Mouse (Mus musculus): ENCODE measurements around the gene 4930558K02Rik. TPM values are rescaled to one million over a fixed set of nuclear protein-coding genes. Genes with fewer than 3 reads are reported as not detected.

Gene 4930558K02Rik
- polyA plus RNA-seq, 1 experiment = not detected

- 58% methylated on average over 9 of the region's 9 CpGs for WGBS
- Histone ChIP-seq H3K36me3 (ENCODE audit: control insufficient read depth, insufficient read depth, low read length) (no peaks in the 10 kb centered on the region), H3K27ac (ENCODE audit: insufficient read depth, low read depth, low read length) (no peak overlapping the region), H3K4me1 (ENCODE audit: control insufficient read depth, insufficient read depth, insufficient read length, low read length) (peaks cover 3% of the 10 kb centered on the region; the same call in 1 of the 2 replicates), H3K4me3 (ENCODE audit: low read depth, low read length) (no peak overlapping the region), H3K27me3 (ENCODE audit: control insufficient read depth, insufficient read depth, low read length) (no peaks in the 10 kb centered on the region)
- TF ChIP-seq CTCF (IDR thresholded peaks at IDR 0.05; ENCODE audit: extremely low read depth, insufficient read length, insufficient replicate concordance, low read depth, low read length) (no peak), POLR2A (IDR thresholded peaks at IDR 0.05; ENCODE audit: low read depth, low read length) (no peak)
Measured at GRCm38 (mm10) chr1:161902692-161903452, 76.6 kb downstream of the 4930558K02Rik start.

GRCm38 (mm10) chr1:161900129-161900528 is 79.3 kb downstream of the 4930558K02Rik start:
- WGBS = 61% methylated on average over 2 of the region's 2 CpGs
- H3K4me3 ChIP-seq (ENCODE audit: low read depth, low read length) = no peak overlapping the region
- no peaks in the 10 kb centered on the region for H3K27me3 ChIP-seq (ENCODE audit: control insufficient read depth, insufficient read depth, low read length)
- no peak overlapping the region for H3K27ac ChIP-seq (ENCODE audit: insufficient read depth, low read depth, low read length)
- TF ChIP-seq CTCF (IDR thresholded peaks at IDR 0.05; ENCODE audit: extremely low read depth, insufficient read length, insufficient replicate concordance, low read depth, low read length) (no peak), POLR2A (IDR thresholded peaks at IDR 0.05; ENCODE audit: low read depth, low read length) (no peak)
- H3K4me1 ChIP-seq (ENCODE audit: control insufficient read depth, insufficient read depth, insufficient read length, low read length) = no peaks in the 10 kb centered on the region
- H3K36me3 ChIP-seq (ENCODE audit: control insufficient read depth, insufficient read depth, low read length) = no peaks in the 10 kb centered on the region

GRCm38 (mm10) chr1:161897235-161897634 is 82.2 kb downstream of the 4930558K02Rik start:
- Histone ChIP-seq H3K36me3 (ENCODE audit: control insufficient read depth, insufficient read depth, low read length) (no peaks in the 10 kb centered on the region), H3K27me3 (ENCODE audit: control insufficient read depth, insufficient read depth, low read length) (no peaks in the 10 kb centered on the region), H3K4me3 (ENCODE audit: low read depth, low read length) (no peak overlapping the region), H3K4me1 (ENCODE audit: control insufficient read depth, insufficient read depth, insufficient read length, low read length) (no peaks in the 10 kb centered on the region), H3K27ac (ENCODE audit: insufficient read depth, low read depth, low read length) (no peak overlapping the region)
- WGBS = 43% methylated on average over 8 of the region's 8 CpGs
- TF ChIP-seq CTCF (IDR thresholded peaks at IDR 0.05; ENCODE audit: extremely low read depth, insufficient read length, insufficient replicate concordance, low read depth, low read length) (no peak), POLR2A (IDR thresholded peaks at IDR 0.05; ENCODE audit: low read depth, low read length) (no peak)

DNA sequence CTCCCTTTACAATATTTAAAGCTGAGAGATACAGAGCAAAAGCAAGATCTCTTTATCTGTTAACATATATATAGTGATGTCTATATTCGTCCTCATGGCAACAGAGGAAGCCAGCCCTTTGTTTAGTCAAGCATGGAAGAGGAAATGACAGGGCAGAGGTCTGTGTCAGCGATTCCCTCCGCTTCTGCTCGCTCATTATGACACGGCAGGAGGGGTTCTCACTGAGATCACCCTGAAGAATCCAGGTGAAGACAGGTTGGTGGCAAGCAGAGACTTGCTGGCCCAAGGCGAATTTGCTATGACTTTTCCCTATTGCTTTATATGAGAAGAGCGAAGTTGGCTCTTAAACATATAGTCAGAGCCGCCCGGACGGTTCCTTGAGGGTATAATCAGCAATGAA is 83.3 kb downstream of the 4930558K02Rik start:
- WGBS = 61% methylated on average over 10 of the region's 10 CpGs
- Histone ChIP-seq H3K4me3 (ENCODE audit: low read depth, low read length) (no peak overlapping the region), H3K27me3 (ENCODE audit: control insufficient read depth, insufficient read depth, low read length) (no peaks in the 10 kb centered on the region), H3K4me1 (ENCODE audit: control insufficient read depth, insufficient read depth, insufficient read length, low read length) (no peaks in the 10 kb centered on the region), H3K27ac (ENCODE audit: insufficient read depth, low read depth, low read length) (no peak overlapping the region), H3K36me3 (ENCODE audit: control insufficient read depth, insufficient read depth, low read length) (no peaks in the 10 kb centered on the region)
- no peak for TF ChIP-seq CTCF (IDR thresholded peaks at IDR 0.05; ENCODE audit: extremely low read depth, insufficient read length, insufficient replicate concordance, low read depth, low read length)
- no peak for TF ChIP-seq POLR2A (IDR thresholded peaks at IDR 0.05; ENCODE audit: low read depth, low read length)

DNA sequence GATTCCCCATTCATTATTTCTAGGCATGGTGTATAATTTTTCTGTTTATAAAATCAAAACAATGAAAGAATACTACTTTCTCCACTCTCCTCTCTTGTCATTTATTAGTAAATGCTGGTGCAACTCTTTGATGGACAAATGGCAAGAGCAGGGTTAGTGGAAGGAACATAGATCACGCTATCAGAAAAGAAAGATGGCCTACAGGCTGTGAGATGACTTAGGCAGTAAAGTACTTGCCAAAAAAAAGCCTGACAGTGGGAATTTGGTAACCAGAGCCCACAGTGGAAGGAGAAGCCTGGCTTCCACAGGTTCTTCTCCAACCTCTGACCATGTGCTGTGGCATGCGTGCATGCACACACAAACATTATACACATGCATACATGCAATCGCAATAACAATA is 84.4 kb downstream of the 4930558K02Rik start:
- no peaks in the 10 kb centered on the region for H3K4me1 ChIP-seq (ENCODE audit: control insufficient read depth, insufficient read depth, insufficient read length, low read length)
- no peak overlapping the region for H3K4me3 ChIP-seq (ENCODE audit: low read depth, low read length)
- TF ChIP-seq POLR2A (IDR thresholded peaks at IDR 0.05; ENCODE audit: low read depth, low read length) (no peak), CTCF (IDR thresholded peaks at IDR 0.05; ENCODE audit: extremely low read depth, insufficient read length, insufficient replicate concordance, low read depth, low read length) (no peak)
- H3K27ac ChIP-seq (ENCODE audit: insufficient read depth, low read depth, low read length) = no peak overlapping the region
- no peaks in the 10 kb centered on the region for H3K27me3 ChIP-seq (ENCODE audit: control insufficient read depth, insufficient read depth, low read length)
- 93% methylated on average over 3 of the region's 3 CpGs for WGBS
- no peaks in the 10 kb centered on the region for H3K36me3 ChIP-seq (ENCODE audit: control insufficient read depth, insufficient read depth, low read length)

GRCm38 (mm10) chr1:161894553-161894952 is 84.9 kb downstream of the 4930558K02Rik start:
- WGBS = 26% methylated on average over 2 of the region's 2 CpGs
- H3K4me1 ChIP-seq (ENCODE audit: control insufficient read depth, insufficient read depth, insufficient read length, low read length) = no peaks in the 10 kb centered on the region
- H3K36me3 ChIP-seq (ENCODE audit: control insufficient read depth, insufficient read depth, low read length) = no peaks in the 10 kb centered on the region
- no peaks in the 10 kb centered on the region for H3K27me3 ChIP-seq (ENCODE audit: control insufficient read depth, insufficient read depth, low read length)
- no peak overlapping the region for H3K27ac ChIP-seq (ENCODE audit: insufficient read depth, low read depth, low read length)
- H3K4me3 ChIP-seq (ENCODE audit: low read depth, low read length) = no peak overlapping the region
- no peak for TF ChIP-seq POLR2A (IDR thresholded peaks at IDR 0.05; ENCODE audit: low read depth, low read length)
- no peak for TF ChIP-seq CTCF (IDR thresholded peaks at IDR 0.05; ENCODE audit: extremely low read depth, insufficient read length, insufficient replicate concordance, low read depth, low read length)

DNA sequence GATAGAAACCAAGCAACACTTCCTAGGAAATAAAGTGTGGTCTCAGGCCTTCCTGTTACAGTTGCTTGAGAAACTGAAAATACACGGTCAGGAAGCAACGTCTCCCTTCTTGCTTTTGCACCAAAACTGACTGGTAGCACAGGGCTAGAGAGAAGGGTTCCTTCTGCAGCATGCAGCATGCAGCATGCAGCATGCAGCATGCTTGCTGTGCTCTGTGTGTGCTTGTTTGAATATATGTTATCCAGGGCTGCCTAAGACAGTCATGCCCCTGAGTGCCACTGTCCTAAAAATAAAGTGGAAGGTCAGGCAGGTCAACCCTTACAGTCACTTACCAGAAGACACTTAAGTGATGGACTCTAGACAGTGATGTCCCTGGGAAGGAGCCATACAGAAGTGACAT is 85.3 kb downstream of the 4930558K02Rik start:
- H3K36me3 ChIP-seq (ENCODE audit: control insufficient read depth, insufficient read depth, low read length) = no peaks in the 10 kb centered on the region
- 68% methylated on average over 2 of the region's 2 CpGs for WGBS
- H3K4me3 ChIP-seq (ENCODE audit: low read depth, low read length) = no peak overlapping the region
- H3K4me1 ChIP-seq (ENCODE audit: control insufficient read depth, insufficient read depth, insufficient read length, low read length) = no peaks in the 10 kb centered on the region
- no peaks in the 10 kb centered on the region for H3K27me3 ChIP-seq (ENCODE audit: control insufficient read depth, insufficient read depth, low read length)
- TF ChIP-seq CTCF (IDR thresholded peaks at IDR 0.05; ENCODE audit: extremely low read depth, insufficient read length, insufficient replicate concordance, low read depth, low read length) (no peak), POLR2A (IDR thresholded peaks at IDR 0.05; ENCODE audit: low read depth, low read length) (no peak)
- H3K27ac ChIP-seq (ENCODE audit: insufficient read depth, low read depth, low read length) = no peak overlapping the region

Other genes starting within 250 kb of the 4930558K02Rik start
- gene Fasl, start 191.1 kb downstream of the 4930558K02Rik start, polyA plus RNA-seq (2012; rRNA removed) = 0.22 and 0.33 TPM in 2 replicates
- gene Suco, start 103.0 kb downstream of the 4930558K02Rik start, polyA plus RNA-seq (2012; rRNA removed) = 0.60 and 1.6 TPM in 2 replicates
- gene Pigc, start 10.4 kb downstream of the 4930558K02Rik start, polyA plus RNA-seq (2012; rRNA removed) = 10.6 and 23.5 TPM in 2 replicates

Data from small intestine, adult 2 months (tissue).